Mouse (Mus musculus): ENCODE data around the gene Tmprss6.

GRCm38 (mm10) chr15:78480111-78480510, 11.7 kb upstream of the Tmprss6 start:
- no peak for TF ChIP-seq GATA1 (IDR thresholded peaks at IDR 0.05; ENCODE audit: low read length)
- no peak for TF ChIP-seq TAL1 (IDR thresholded peaks at IDR 0.05; ENCODE audit: low read length)
